Mouse (Mus musculus) heart, postnatal 14 days (tissue): Measurements from ENCODE around the gene Tmem106a. TPM values are rescaled to one million over a fixed set of nuclear protein-coding genes. Genes with fewer than 3 reads are reported as not detected.
A peak's percentile ranks its signal among the peaks of the same experiment; 100 is the strongest.
"Not testable (repeated sequence)": the region's sequence is repeated elsewhere in the genome, so short reads cannot be mapped to it uniquely, and the experiment has no call there.

Experiments used
- DNase-seq, 2 experiments: peaks; one replicate each; pipeline ENCODE4 v3.0.0; 2021 to 2022
- intact Hi-C: fragments of 180-260 bp; cut with DNase I; formaldehyde crosslinking; loops from one replicate; pipeline ENCODE4 v1.15.1; 2025
- total RNA-seq, 2 experiments: library from RNA; stranded (reverse); gene quantifications; 2 replicates each; pipeline ENCODE4 v1.2.3; 2021

The Tmem106a gene
- total RNA-seq, 2 experiments from 2014 or later, result 3.0 to 3.2 TPM

DNA sequence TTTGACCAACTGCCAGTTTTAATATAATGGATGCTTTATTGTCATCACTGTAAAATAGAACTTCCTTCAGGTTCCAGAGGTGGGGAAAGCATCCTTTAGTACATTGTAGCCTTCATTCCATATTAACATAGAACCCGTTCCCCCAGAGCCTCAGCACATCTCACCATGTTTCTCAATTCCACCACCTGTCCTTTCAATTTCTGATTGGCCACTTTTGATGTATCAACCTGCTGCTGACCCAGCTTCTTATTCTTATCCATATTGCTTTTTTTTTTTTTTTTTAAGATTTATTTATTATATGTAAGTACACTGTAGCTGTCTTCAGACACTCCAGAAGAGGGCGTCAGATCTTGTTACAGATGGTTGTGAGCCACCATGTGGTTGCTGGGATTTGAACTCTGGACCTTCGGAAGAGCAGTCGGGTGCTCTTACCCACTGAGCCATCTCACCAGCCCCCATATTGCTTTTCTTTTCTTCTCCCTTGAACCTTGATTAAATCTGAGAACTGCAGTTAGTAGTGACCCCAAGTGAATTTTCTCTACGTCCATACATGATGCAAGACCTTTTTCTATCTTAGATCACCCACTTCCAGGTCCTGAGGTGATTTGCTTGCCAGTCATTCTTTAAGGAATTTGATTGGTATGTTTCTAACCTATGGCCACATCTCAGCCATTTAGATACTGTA, 46.8 kb downstream of the Tmem106a start:
- intact Hi-C loops, DNase-seq: not testable (repeated sequence)

DNA sequence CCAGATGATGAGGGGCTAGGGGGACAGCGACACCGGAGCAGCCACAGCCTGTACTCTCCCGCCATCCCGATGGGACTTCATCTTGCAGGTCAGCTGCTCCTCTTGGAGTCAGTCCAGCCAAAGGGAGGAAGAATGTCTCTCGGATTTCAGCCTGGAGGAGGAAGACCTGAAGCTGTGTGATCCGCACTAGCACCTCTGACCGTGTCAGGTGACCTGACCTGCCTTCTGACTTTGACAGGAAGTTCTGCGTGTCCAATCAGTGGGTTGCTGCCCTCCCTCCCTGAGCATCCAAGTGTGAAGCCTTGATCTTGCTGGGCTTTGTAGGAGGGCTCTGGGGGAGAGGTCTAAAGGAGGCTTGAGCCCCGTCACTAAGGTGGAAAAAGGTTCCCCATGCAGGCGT, 53.6 kb downstream of the Tmem106a start:
- intact Hi-C loops, result no loop called here
- DNase-seq, result no peak

DNA sequence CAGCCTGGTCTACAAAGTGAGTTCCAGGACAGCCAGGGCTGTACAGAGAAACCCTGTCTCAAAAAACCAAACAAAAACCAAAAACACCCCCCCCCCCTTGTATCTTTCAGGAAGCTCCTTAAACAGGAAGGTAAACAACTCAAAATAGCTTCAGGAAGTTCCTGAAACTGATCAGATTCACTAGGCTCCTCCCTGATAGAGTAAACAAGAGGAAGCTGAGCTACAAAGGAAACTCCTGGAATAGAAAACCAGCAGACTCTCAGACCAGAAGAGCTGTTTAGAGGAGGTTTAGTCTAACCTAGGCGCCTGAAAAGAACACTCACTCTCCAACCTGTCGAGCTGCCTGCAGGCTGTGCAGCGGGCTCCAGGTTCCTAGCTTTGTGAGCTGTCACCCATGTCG, 57.7 kb downstream of the Tmem106a start:
- intact Hi-C loops, result no loop called here
- DNase-seq, result no peak

DNA sequence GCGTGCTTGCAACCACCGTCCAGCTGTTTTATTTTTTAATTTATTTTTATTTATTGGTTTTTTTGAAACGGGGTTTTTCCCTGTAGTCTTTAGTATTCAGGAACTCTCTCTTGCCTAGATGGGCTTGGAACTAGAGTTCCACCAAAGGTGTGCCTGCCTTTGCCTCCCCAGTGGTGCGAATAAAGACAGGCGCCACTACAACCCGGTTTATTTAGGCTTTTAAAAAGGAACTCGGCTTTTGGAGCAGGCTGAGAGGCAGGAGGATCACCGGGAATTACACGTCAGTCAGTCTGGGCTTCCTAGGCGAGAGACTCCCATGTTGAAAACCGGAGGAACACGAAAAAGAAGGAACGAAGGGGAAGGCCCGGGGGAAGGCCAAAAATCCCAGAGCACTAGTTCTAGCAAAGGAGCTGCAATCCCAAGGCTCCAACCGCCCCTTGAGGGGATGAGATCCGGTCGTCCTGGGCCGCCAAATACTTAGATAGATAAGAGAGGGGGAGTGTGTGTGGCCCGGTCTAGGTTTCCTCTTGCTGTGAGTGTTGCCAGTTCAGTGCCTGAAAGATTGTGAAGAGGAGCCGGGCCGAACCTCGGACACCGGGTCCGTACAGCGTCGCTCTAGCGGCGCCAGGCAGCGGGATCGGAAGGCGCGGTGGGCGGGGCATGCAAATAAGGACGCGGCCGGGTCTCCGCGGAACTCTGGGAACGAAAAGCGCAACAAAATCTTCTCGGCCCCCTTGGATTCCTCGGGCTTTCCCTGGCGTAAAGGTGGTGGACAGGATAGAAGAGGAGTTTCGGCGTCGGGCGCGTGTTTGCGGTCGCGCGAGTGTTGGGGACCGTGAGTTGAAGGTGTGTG, 59.0 kb downstream of the Tmem106a start:
- intact Hi-C loops, result not testable (repeated sequence)

More for the DNA sequence above, 59.0 kb downstream of the Tmem106a start:
- DNase-seq, result peak; percentile 84 to 85

Other genes with a start within 250 kb of the Tmem106a start
- gene G6pc, start 214.7 kb upstream of the Tmem106a start, total RNA-seq, result not detected
- gene Aarsd1, start 164.6 kb upstream of the Tmem106a start, total RNA-seq, result 10 to 100 TPM; 14.2 to 21.3 TPM
- gene Gm27029, start 157.4 kb upstream of the Tmem106a start, total RNA-seq, result 10 to 100 TPM in 1 of 2 experiments, 1 to 10 TPM in 1; 3.2 to 11.2 TPM
- gene Rundc1, start 157.2 kb upstream of the Tmem106a start, total RNA-seq, result 10 to 100 TPM; 10.8 to 11.1 TPM
- gene Ptges3l, start 156.9 kb upstream of the Tmem106a start, total RNA-seq, result 10 to 100 TPM; 60.2 to 61.2 TPM
- 10 to 100 TPM; 49.7 to 52.9 TPM for gene Rpl27, start 139.9 kb upstream of the Tmem106a start, total RNA-seq
- gene Ifi35, start 133.8 kb upstream of the Tmem106a start, total RNA-seq, result 10 to 100 TPM; 12.2 TPM
- gene Rnd2, start 117.2 kb upstream of the Tmem106a start, total RNA-seq, result 1 to 10 TPM; 5.9 to 6.7 TPM
- gene Vat1, start 116.0 kb upstream of the Tmem106a start, total RNA-seq, result 10 to 100 TPM; 31.8 to 33.0 TPM
- 1 to 10 TPM; 1.2 to 1.7 TPM for gene Brca1, start 30.3 kb upstream of the Tmem106a start, total RNA-seq
- gene Nbr1, start 30.1 kb upstream of the Tmem106a start, total RNA-seq, result 100 to 1,000 TPM in 1 of 2 experiments, 10 to 100 TPM in 1; 98.4 to 103 TPM
- not detected for gene Gm11634, start 17.0 kb downstream of the Tmem106a start, total RNA-seq
- gene Rdm1, start 45.0 kb downstream of the Tmem106a start, total RNA-seq, result 10 to 100 TPM; 32.1 to 35.6 TPM
- 10 to 100 TPM; 28.6 to 29.6 TPM for gene Arl4d, start 83.3 kb downstream of the Tmem106a start, total RNA-seq
- gene Dhx8, start 150.7 kb downstream of the Tmem106a start, total RNA-seq, result 10 to 100 TPM; 17.8 to 19.9 TPM
- gene Etv4, start 203.1 kb downstream of the Tmem106a start, total RNA-seq, result 1 to 10 TPM; 1.0 to 1.3 TPM